Mouse (Mus musculus) heart, postnatal 25 days (tissue): ENCODE data around the gene Arhgap33. TPM values are rescaled to one million over a fixed set of nuclear protein-coding genes. Genes with fewer than 3 reads are reported as not detected.
A peak's percentile ranks its signal among the peaks of the same experiment; 100 is the strongest.

ENCODE experiments used
- DNase-seq: peaks from one replicate; pipeline ENCODE4 v3.0.0; 2022; ENCODE audit warnings: low spot score
- intact Hi-C: fragments of 180-260 bp; cut with DNase I; formaldehyde crosslinking; loops from one replicate; pipeline ENCODE4 v1.15.1; 2025
- total RNA-seq, 2 experiments: library from RNA; stranded (reverse); gene quantifications; 2 replicates each; pipeline ENCODE4 v1.2.3; 2021

The Arhgap33 gene
- total RNA-seq: 1 to 10 TPM in 1 of 2 experiments, under 1 TPM in 1; 0.81 to 1.1 TPM

- intact Hi-C loops: no loop called here
- peak; percentile 90 for DNase-seq
Observed at GRCm38 (mm10) chr7:30534633-30535577, at the start of gene Arhgap33. Gene Arhgap33, minus strand, starts transcription at chr7:30535060.

GRCm38 (mm10) chr7:30584339-30584738 lies 49.5 kb upstream of the Arhgap33 start:
- intact Hi-C loops: loop anchor here (10.0 kb wide), 1 partner anchor 370 kb away; the partner anchor contains the start of gene Usf2
- no peak for DNase-seq

GRCm38 (mm10) chr7:30581547-30581946 lies 46.7 kb upstream of the Arhgap33 start:
- intact Hi-C loops: loop anchor here (10.0 kb wide), 1 partner anchor 373 kb away; the partner anchor contains the start of gene Usf2
- DNase-seq: no peak

GRCm38 (mm10) chr7:30579950-30580349 lies 45.1 kb upstream of the Arhgap33 start:
- DNase-seq: no peak
- intact Hi-C loops: loop anchor here (10.0 kb wide), 1 partner anchor 375 kb away; the partner anchor contains the start of gene Usf2

GRCm38 (mm10) chr7:30572969-30573368 lies 38.1 kb upstream of the Arhgap33 start:
- no peak for DNase-seq
- intact Hi-C loops: no loop called here

GRCm38 (mm10) chr7:30572389-30572788 lies 37.5 kb upstream of the Arhgap33 start:
- intact Hi-C loops: no loop called here

GRCm38 (mm10) chr7:30567555-30567954 lies 32.7 kb upstream of the Arhgap33 start:
- no peak for DNase-seq
- intact Hi-C loops: no loop called here

More at GRCm38 (mm10) chr7:30572389-30572788, 37.5 kb upstream of the Arhgap33 start:
- no peak for DNase-seq

GRCm38 (mm10) chr7:30566033-30566432 lies 31.2 kb upstream of the Arhgap33 start:
- no peak for DNase-seq
- intact Hi-C loops: no loop called here

GRCm38 (mm10) chr7:30564970-30565571 lies 30.2 kb upstream of the Arhgap33 start, which contains the start of gene Igflr1:
Gene Igflr1, plus strand, starts transcription at chr7:30565427.
- intact Hi-C loops: loop anchor here (1.0 kb wide), 1 partner anchor 21 kb away; no protein-coding TSS in a partner anchor
- no peak for DNase-seq

- DNase-seq: no peak
- intact Hi-C loops: no loop called here
Observed at GRCm38 (mm10) chr7:30563906-30564280, 29.0 kb upstream of the Arhgap33 start.

- intact Hi-C loops: no loop called here
- peak; percentile 94 for DNase-seq
Observed at GRCm38 (mm10) chr7:30563117-30563905, 28.5 kb upstream of the Arhgap33 start, which contains the start of the genes U2af1l4, Gm49396 and Psenen. Gene U2af1l4, plus strand, starts transcription at chr7:30563301. Gene Gm49396, plus strand, starts transcription at chr7:30563344. Gene Psenen, minus strand, starts transcription at chr7:30563627.

GRCm38 (mm10) chr7:30562526-30563116 lies 27.8 kb upstream of the Arhgap33 start:
- intact Hi-C loops: no loop called here
- DNase-seq: no peak

GRCm38 (mm10) chr7:30560296-30560695 lies 25.4 kb upstream of the Arhgap33 start:
- intact Hi-C loops: no loop called here
- DNase-seq: no peak

- DNase-seq: peak; percentile 98
- intact Hi-C loops: no loop called here
Observed at GRCm38 (mm10) chr7:30559443-30559954, 24.6 kb upstream of the Arhgap33 start, which contains the start of gene Lin37. Gene Lin37, minus strand, starts transcription at chr7:30559838.

GRCm38 (mm10) chr7:30558656-30559442 lies 24.0 kb upstream of the Arhgap33 start:
- intact Hi-C loops: no loop called here

GRCm38 (mm10) chr7:30557901-30558514 lies 23.1 kb upstream of the Arhgap33 start:
- intact Hi-C loops: no loop called here
- DNase-seq: no peak

More at GRCm38 (mm10) chr7:30558656-30559442, 24.0 kb upstream of the Arhgap33 start:
- no peak for DNase-seq

- no peak for DNase-seq
- intact Hi-C loops: no loop called here
Observed at GRCm38 (mm10) chr7:30556894-30557536, 22.2 kb upstream of the Arhgap33 start.
